Mouse (Mus musculus): ENCODE data around the gene Dennd2a. TPM values are rescaled to one million over a fixed set of nuclear protein-coding genes. Genes with fewer than 3 reads are reported as not detected.

The Dennd2a gene
- polyA plus RNA-seq, 1 experiment from 2014 or later: 15.6 TPM

- 87% methylated on average over 5 of the region's 5 CpGs for WGBS
- no peak for ATAC-seq
These were observed 121.8 kb downstream of the Dennd2a start for GRCm38 (mm10) chr6:39435875-39436274.

DNA sequence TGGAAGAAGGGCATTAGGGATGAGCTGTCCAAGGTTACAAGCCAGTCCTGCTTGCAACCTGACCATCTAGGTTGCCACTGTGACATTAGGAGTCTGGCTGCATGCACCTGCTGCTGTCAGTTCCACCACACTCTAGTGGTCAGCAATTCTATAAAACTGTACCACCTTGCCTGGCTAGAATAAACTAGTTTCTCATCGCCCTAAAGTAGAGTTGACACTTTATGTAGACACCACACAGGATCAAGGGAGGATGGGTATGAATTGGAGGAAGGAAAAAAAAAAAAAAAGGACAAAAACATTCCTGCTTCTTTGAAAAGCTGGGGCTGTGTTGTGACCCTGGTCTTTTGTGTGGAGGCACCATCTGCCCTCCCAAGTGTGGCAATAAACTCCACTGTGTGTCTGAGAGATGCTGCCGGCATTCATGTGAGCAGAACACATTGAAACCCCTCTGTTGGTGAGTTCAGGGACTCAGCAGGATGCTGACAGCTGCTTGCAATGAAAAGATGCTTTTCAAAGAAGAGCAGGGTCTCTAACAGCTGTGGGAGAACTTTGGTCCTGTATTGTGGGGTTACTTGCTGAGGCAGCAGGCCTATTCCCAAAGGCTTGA lies 122.7 kb downstream of the Dennd2a start:
- ATAC-seq: no peak
- no peak overlapping the region for H3K27ac ChIP-seq (ENCODE audit: low read length)
- no peaks in the 10 kb centered on the region for H3K9me3 ChIP-seq (replicated peaks; ENCODE audit: control insufficient read depth, low read length, poor library complexity, severe bottlenecking)
- H3K4me3 ChIP-seq (ENCODE audit: low read depth, low read length): no peak overlapping the region
- 16% methylated on average over 2 of the region's 2 CpGs for WGBS
- H3K4me1 ChIP-seq (ENCODE audit: control insufficient read depth, insufficient read depth, low read length): no peaks in the 10 kb centered on the region
- H3K9ac ChIP-seq (ENCODE audit: low read depth, low read length): no peak overlapping the region
- no peaks in the 10 kb centered on the region for H3K36me3 ChIP-seq (ENCODE audit: control insufficient read depth, insufficient read depth, low read length)
- no peaks in the 10 kb centered on the region for H3K27me3 ChIP-seq (ENCODE audit: control insufficient read depth, insufficient read depth, low read depth, low read length)
- H3K4me2 ChIP-seq (ENCODE audit: low read length): no peak overlapping the region

More at GRCm38 (mm10) chr6:39435875-39436274, 121.8 kb downstream of the Dennd2a start:
- Histone ChIP-seq H3K27ac (ENCODE audit: low read length) (no peak overlapping the region), H3K9me3 (replicated peaks; ENCODE audit: control insufficient read depth, low read length, poor library complexity, severe bottlenecking) (no peaks in the 10 kb centered on the region), H3K4me3 (ENCODE audit: low read depth, low read length) (no peak overlapping the region), H3K4me2 (ENCODE audit: low read length) (no peak overlapping the region), H3K36me3 (ENCODE audit: control insufficient read depth, insufficient read depth, low read length) (no peaks in the 10 kb centered on the region), H3K27me3 (ENCODE audit: control insufficient read depth, insufficient read depth, low read depth, low read length) (no peaks in the 10 kb centered on the region), H3K4me1 (ENCODE audit: control insufficient read depth, insufficient read depth, low read length) (no peaks in the 10 kb centered on the region), H3K9ac (ENCODE audit: low read depth, low read length) (no peak overlapping the region)

- WGBS: 92% methylated on average over 2 of the region's 2 CpGs
- Histone ChIP-seq H3K4me3 (ENCODE audit: low read depth, low read length) (no peak overlapping the region), H3K27ac (ENCODE audit: low read length) (no peak overlapping the region), H3K9me3 (replicated peaks; ENCODE audit: control insufficient read depth, low read length, poor library complexity, severe bottlenecking) (no peaks in the 10 kb centered on the region), H3K4me1 (ENCODE audit: control insufficient read depth, insufficient read depth, low read length) (no peaks in the 10 kb centered on the region), H3K4me2 (ENCODE audit: low read length) (no peak overlapping the region), H3K27me3 (ENCODE audit: control insufficient read depth, insufficient read depth, low read depth, low read length) (no peaks in the 10 kb centered on the region), H3K9ac (ENCODE audit: low read depth, low read length) (no peak overlapping the region), H3K36me3 (ENCODE audit: control insufficient read depth, insufficient read depth, low read length) (no peaks in the 10 kb centered on the region)
- no peak for ATAC-seq
These were observed 123.4 kb downstream of the Dennd2a start for GRCm38 (mm10) chr6:39434111-39434885.

- no peak overlapping the region for H3K9ac ChIP-seq (ENCODE audit: low read depth, low read length)
- H3K4me1 ChIP-seq (ENCODE audit: control insufficient read depth, insufficient read depth, low read length): no peaks in the 10 kb centered on the region
- H3K4me2 ChIP-seq (ENCODE audit: low read length): no peak overlapping the region
- no peak overlapping the region for H3K4me3 ChIP-seq (ENCODE audit: low read depth, low read length)
- no peaks in the 10 kb centered on the region for H3K36me3 ChIP-seq (ENCODE audit: control insufficient read depth, insufficient read depth, low read length)
- H3K27me3 ChIP-seq (ENCODE audit: control insufficient read depth, insufficient read depth, low read depth, low read length): no peaks in the 10 kb centered on the region
- ATAC-seq: no peak
- H3K9me3 ChIP-seq (replicated peaks; ENCODE audit: control insufficient read depth, low read length, poor library complexity, severe bottlenecking): no peaks in the 10 kb centered on the region
- H3K27ac ChIP-seq (ENCODE audit: low read length): no peak overlapping the region
These were observed 124.0 kb downstream of the Dennd2a start for GRCm38 (mm10) chr6:39433701-39434100.

DNA sequence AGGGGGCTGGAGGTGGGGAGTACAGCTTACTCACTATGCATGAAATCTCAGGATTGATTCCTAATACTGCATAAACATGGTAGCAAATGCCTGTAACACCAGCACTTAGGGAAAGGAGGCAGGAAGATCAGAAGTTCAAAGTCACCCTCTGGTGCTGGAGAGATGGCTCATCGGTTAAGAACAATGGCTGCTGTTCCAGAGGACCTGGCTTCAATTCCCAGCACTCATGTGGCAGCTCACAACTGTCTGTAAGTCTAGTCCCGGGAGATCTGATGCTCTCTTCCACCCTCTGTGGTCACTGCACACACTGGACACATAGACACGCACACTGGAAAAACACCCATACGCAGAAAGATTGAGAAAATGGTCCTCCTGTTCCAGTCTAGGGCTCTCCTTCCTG lies 124.5 kb downstream of the Dennd2a start:
- 84% methylated on average over 4 of the region's 4 CpGs for WGBS
- no peak for ATAC-seq
- H3K4me3 ChIP-seq (ENCODE audit: low read depth, low read length): no peak overlapping the region

GRCm38 (mm10) chr6:39430722-39431121 lies 126.9 kb downstream of the Dennd2a start:
- Histone ChIP-seq H3K4me1 (ENCODE audit: control insufficient read depth, insufficient read depth, low read length) (no peaks in the 10 kb centered on the region), H3K36me3 (ENCODE audit: control insufficient read depth, insufficient read depth, low read length) (no peaks in the 10 kb centered on the region), H3K4me2 (ENCODE audit: low read length) (no peak overlapping the region), H3K9ac (ENCODE audit: low read depth, low read length) (no peak overlapping the region), H3K9me3 (replicated peaks; ENCODE audit: control insufficient read depth, low read length, poor library complexity, severe bottlenecking) (no peaks in the 10 kb centered on the region), H3K4me3 (ENCODE audit: low read depth, low read length) (no peak overlapping the region), H3K27me3 (ENCODE audit: control insufficient read depth, insufficient read depth, low read depth, low read length) (no peaks in the 10 kb centered on the region), H3K27ac (ENCODE audit: low read length) (no peak overlapping the region)
- WGBS: 72% methylated on average over 11 of the region's 11 CpGs
- no peak for ATAC-seq

More for the DNA sequence above, 124.5 kb downstream of the Dennd2a start:
- no peak overlapping the region for H3K4me2 ChIP-seq (ENCODE audit: low read length)
- H3K4me1 ChIP-seq (ENCODE audit: control insufficient read depth, insufficient read depth, low read length): no peaks in the 10 kb centered on the region
- no peaks in the 10 kb centered on the region for H3K9me3 ChIP-seq (replicated peaks; ENCODE audit: control insufficient read depth, low read length, poor library complexity, severe bottlenecking)
- no peaks in the 10 kb centered on the region for H3K36me3 ChIP-seq (ENCODE audit: control insufficient read depth, insufficient read depth, low read length)
- no peak overlapping the region for H3K27ac ChIP-seq (ENCODE audit: low read length)
- H3K9ac ChIP-seq (ENCODE audit: low read depth, low read length): no peak overlapping the region
- no peaks in the 10 kb centered on the region for H3K27me3 ChIP-seq (ENCODE audit: control insufficient read depth, insufficient read depth, low read depth, low read length)

- no peaks in the 10 kb centered on the region for H3K4me1 ChIP-seq (ENCODE audit: control insufficient read depth, insufficient read depth, low read length)
- H3K27me3 ChIP-seq (ENCODE audit: control insufficient read depth, insufficient read depth, low read depth, low read length): no peaks in the 10 kb centered on the region
- no peak overlapping the region for H3K27ac ChIP-seq (ENCODE audit: low read length)
- no peak overlapping the region for H3K4me3 ChIP-seq (ENCODE audit: low read depth, low read length)
- no peak overlapping the region for H3K9ac ChIP-seq (ENCODE audit: low read depth, low read length)
- 76% methylated on average over 6 of the region's 6 CpGs for WGBS
- no peaks in the 10 kb centered on the region for H3K9me3 ChIP-seq (replicated peaks; ENCODE audit: control insufficient read depth, low read length, poor library complexity, severe bottlenecking)
- ATAC-seq: no peak
- H3K4me2 ChIP-seq (ENCODE audit: low read length): no peak overlapping the region
- H3K36me3 ChIP-seq (ENCODE audit: control insufficient read depth, insufficient read depth, low read length): no peaks in the 10 kb centered on the region
These were observed 128.5 kb downstream of the Dennd2a start for GRCm38 (mm10) chr6:39429007-39429788.

DNA sequence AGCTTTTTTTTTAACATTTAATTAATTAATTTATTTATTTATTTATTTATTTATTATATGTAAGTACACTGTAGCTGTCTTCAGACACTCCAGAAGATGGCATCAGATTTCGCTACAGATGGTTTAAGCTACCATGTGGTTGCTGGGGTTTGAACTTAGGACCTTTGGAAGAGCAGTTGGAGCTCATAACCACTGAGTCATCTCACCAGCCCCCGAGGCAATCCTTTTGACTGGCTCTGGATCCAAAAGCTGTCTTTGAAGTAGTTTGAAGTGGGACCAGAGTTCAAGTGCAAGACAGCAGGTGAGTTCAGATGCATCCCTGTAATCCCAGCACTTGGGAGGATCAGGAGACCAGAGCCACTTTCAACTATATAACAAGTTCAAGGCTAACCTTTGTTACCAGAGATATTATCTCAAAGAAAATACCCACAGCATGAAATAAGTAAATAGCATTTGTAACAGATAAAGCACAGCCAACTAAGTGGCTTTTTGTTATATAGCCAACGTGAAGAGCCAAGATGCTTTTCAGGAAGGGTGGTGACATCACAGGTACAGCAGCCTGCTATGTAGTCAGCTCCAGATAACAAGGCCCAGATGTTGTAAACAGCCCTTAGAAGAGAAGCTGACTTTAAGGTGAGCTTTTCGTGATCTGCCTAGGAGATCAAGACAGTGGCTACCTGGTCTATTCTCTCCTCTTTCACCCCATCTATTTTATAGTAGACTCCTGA lies 130.2 kb downstream of the Dennd2a start:
- Histone ChIP-seq H3K9me3 (replicated peaks; ENCODE audit: control insufficient read depth, low read length, poor library complexity, severe bottlenecking) (no peaks in the 10 kb centered on the region), H3K27ac (ENCODE audit: low read length) (no peak overlapping the region), H3K9ac (ENCODE audit: low read depth, low read length) (no peak overlapping the region), H3K36me3 (ENCODE audit: control insufficient read depth, insufficient read depth, low read length) (no peaks in the 10 kb centered on the region), H3K4me1 (ENCODE audit: control insufficient read depth, insufficient read depth, low read length) (no peaks in the 10 kb centered on the region), H3K27me3 (ENCODE audit: control insufficient read depth, insufficient read depth, low read depth, low read length) (no peaks in the 10 kb centered on the region), H3K4me3 (ENCODE audit: low read depth, low read length) (no peak overlapping the region), H3K4me2 (ENCODE audit: low read length) (no peak overlapping the region)
- WGBS: 75% methylated on average over 4 of the region's 4 CpGs
- no peak for ATAC-seq

Measured in midbrain, embryonic 16.5 days (tissue).